Mouse (Mus musculus): Measurements from ENCODE around the gene Gm5640. TPM values are rescaled to one million over a fixed set of nuclear protein-coding genes. Genes with fewer than 3 reads are reported as not detected.
"Not testable (repeated sequence)": the region's sequence is repeated elsewhere in the genome, so short reads cannot be mapped to it uniquely, and the experiment has no call there.

Gm5640 gene
- polyA plus RNA-seq (2015; fragmentation: Nextera tagmentation; extraction: Ambion mirVana), result 0.06 TPM in 1 of 2 replicates, not detected in the other

- not testable (repeated sequence) for H3K4me2 ChIP-seq (replicated peaks); H3K4me1 ChIP-seq; H3K4me3 ChIP-seq; H3K27me3 ChIP-seq; H3K9me3 ChIP-seq; H3K27ac ChIP-seq; H3K36me3 ChIP-seq; ATAC-seq (ENCODE audit: low FRiP score, low read depth); H3K9ac ChIP-seq
- 73% methylated on average over 2 of the region's 5 CpGs for WGBS
Measured at GRCm38 (mm10) chrX:74645466-74646323, at the start of gene Gm5640. TSS of gene Gm5640 (minus strand) at chrX:74645635.

GRCm38 (mm10) chrX:74646393-74646792, 958 bp upstream of the Gm5640 start:
- not testable (repeated sequence) for H3K4me2 ChIP-seq (replicated peaks); ATAC-seq (ENCODE audit: low FRiP score, low read depth); H3K9me3 ChIP-seq; H3K9ac ChIP-seq; H3K27me3 ChIP-seq; H3K36me3 ChIP-seq; H3K4me3 ChIP-seq; H3K4me1 ChIP-seq; H3K27ac ChIP-seq
- WGBS, result no CpG with 5 or more reads among the region's 1 CpGs

- H3K27ac ChIP-seq, result no peak within 1 kb of the TSS
- H3K36me3 ChIP-seq, result no peaks in the 10 kb centered on the region
- no peaks in the 10 kb centered on the region for H3K27me3 ChIP-seq
- H3K9ac ChIP-seq, result no peak within 1 kb of the TSS
- no peaks in the 10 kb centered on the region for H3K9me3 ChIP-seq
- WGBS, result 86% methylated on average over 2 of the region's 2 CpGs
- no peak for ATAC-seq (ENCODE audit: low FRiP score, low read depth)
- H3K4me2 ChIP-seq (replicated peaks), result no peak within 1 kb of the TSS
- H3K4me1 ChIP-seq, result no peaks in the 10 kb centered on the region
- no peak within 1 kb of the TSS for H3K4me3 ChIP-seq
Measured at GRCm38 (mm10) chrX:74592379-74592778, 53.1 kb downstream of the Gm5640 start, which contains the start of gene Olfr1325. TSS of gene Olfr1325 (plus strand) at chrX:74592679.

Other genes starting within 250 kb of the Gm5640 start
- 45.6 and 47.0 TPM in 2 replicates for gene G6pdx, start 216.4 kb downstream of the Gm5640 start, polyA plus RNA-seq (2015; fragmentation: Nextera tagmentation; extraction: Ambion mirVana)
- 2.1 and 4.3 TPM in 2 replicates for gene Gm6880, start 164.2 kb downstream of the Gm5640 start, polyA plus RNA-seq (2015; fragmentation: Nextera tagmentation; extraction: Ambion mirVana)
- gene Olfr1326-ps1, start 70.7 kb downstream of the Gm5640 start, polyA plus RNA-seq (2015; fragmentation: Nextera tagmentation; extraction: Ambion mirVana), result not detected in 2 replicates
- not detected in 2 replicates for gene Olfr1325, start 53.0 kb downstream of the Gm5640 start, polyA plus RNA-seq (2015; fragmentation: Nextera tagmentation; extraction: Ambion mirVana)
- 0.32 TPM in 1 of 2 replicates, not detected in the other for gene Gm6890, start 95.3 kb upstream of the Gm5640 start, polyA plus RNA-seq (2015; fragmentation: Nextera tagmentation; extraction: Ambion mirVana)
- gene Gm5936, start 191.6 kb upstream of the Gm5640 start, polyA plus RNA-seq (2015; fragmentation: Nextera tagmentation; extraction: Ambion mirVana), result not detected in 2 replicates

Data from limb, embryonic 13.5 days (tissue).